Mouse (Mus musculus) G1E (cell line): ENCODE results near the gene D930048N14Rik.
A peak's percentile ranks its signal among the peaks of the same experiment; 100 is the strongest.

Source experiments
- CTCF ChIP-seq: IDR thresholded peaks from 2 replicates; pipeline ENCODE4 v1.5.1; 2012; ENCODE audit warnings: low read depth, low read length, inconsistent platforms, mixed read lengths
- GATA1 ChIP-seq: IDR thresholded peaks from 2 replicates; pipeline ENCODE4 v1.6.1; 2012; ENCODE audit warnings: borderline replicate concordance, low read length, inconsistent platforms, mixed read lengths
- GATA2 ChIP-seq: IDR thresholded peaks from 2 replicates; pipeline ENCODE4 v1.6.1; 2012; ENCODE audit warnings: low read depth, low read length, inconsistent platforms, borderline replicate concordance
- POLR2AphosphoS5 ChIP-seq: IDR thresholded peaks from 2 replicates; pipeline ENCODE4 v1.6.1; 2012; ENCODE audit warnings: low read depth, low read length, inconsistent platforms; ENCODE audit not compliant: insufficient replicate concordance
- TAL1 ChIP-seq: conservative IDR thresholded peaks from 2 replicates; pipeline ENCODE4 v1.6.1; 2012; ENCODE audit warnings: low read depth, low read length, inconsistent platforms, mixed read lengths

DNA sequence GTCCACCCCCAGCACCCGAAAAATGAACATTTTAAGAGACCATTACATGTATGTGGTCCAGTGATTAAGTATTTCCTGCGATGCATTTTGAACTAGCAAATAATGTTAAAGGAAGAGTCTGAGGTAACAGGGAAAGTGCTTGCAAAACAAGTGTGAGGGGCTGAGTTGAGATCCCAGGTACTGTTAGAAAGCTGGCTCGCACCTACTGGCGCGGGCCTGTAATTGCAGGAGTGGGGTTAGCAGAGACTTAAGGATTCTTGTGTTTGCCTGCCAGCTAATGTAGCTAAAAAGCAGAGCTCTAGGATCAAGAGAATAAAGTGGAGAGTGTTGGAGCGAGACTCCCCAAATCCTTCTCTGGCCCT, 14.4 kb upstream of the D930048N14Rik start:
- peak; percentile 75 for TF ChIP-seq CTCF
- no peak for TF ChIP-seq TAL1
- TF ChIP-seq GATA1: no peak
- no peak for TF ChIP-seq GATA2
- no peak for TF ChIP-seq POLR2AphosphoS5
